Mouse (Mus musculus) CH12.LX (cell line): Measurements from ENCODE around the gene Riox1. TPM values are rescaled to one million over a fixed set of nuclear protein-coding genes. Genes with fewer than 3 reads are reported as not detected.

Experiments used
- DNase-seq: peaks from one replicate; pipeline ENCODE4 v3.0.0-alpha.2; 2013; ENCODE audit errors: extremely low read depth
- H3K27ac ChIP-seq: 2 replicates; pipeline ENCODE4 v1.5.1; 2012; ENCODE audit warnings: low read depth, mild to moderate bottlenecking, control low read depth, moderate library complexity; ENCODE audit not compliant: insufficient read depth
- H3K27me3 ChIP-seq: replicated peaks from 2 replicates; pipeline ENCODE3; 2012; ENCODE audit warnings: inconsistent platforms
- H3K36me3 ChIP-seq, 2 experiments: replicated peaks in 1 of 2; 2 replicates each; pipeline versions ENCODE3 to v1.6.1; 2012; ENCODE audit warnings: inconsistent platforms in 1 of 2, low read length in 1 of 2, mild to moderate bottlenecking in 1 of 2, mixed read lengths in 1 of 2, moderate library complexity in 1 of 2; ENCODE audit not compliant: control insufficient read depth in 1 of 2, insufficient read depth in 1 of 2
- H3K4me1 ChIP-seq, 2 experiments: 2 replicates each; pipeline ENCODE4 v1.6.1; 2012; ENCODE audit warnings: inconsistent platforms in 1 of 2, moderate library complexity in 1 of 2; ENCODE audit not compliant: insufficient read depth in 2 of 2, control insufficient read depth in 1 of 2
- H3K4me2 ChIP-seq: 2 replicates; pipeline ENCODE4 v1.6.1; 2012; ENCODE audit warnings: low read depth, mild to moderate bottlenecking, control low read depth; ENCODE audit not compliant: poor library complexity, insufficient read depth, severe bottlenecking
- H3K4me3 ChIP-seq, 3 experiments: fragments of 150-350 bp in 1 of 3; sonication (generic) in 1 of 3; replicated peaks in 1 of 3; 2 replicates each; pipeline versions ENCODE3 to v1.5.1; 2011 to 2012; ENCODE audit warnings: low read depth in 2 of 3, low read length in 2 of 3, mild to moderate bottlenecking in 2 of 3, moderate library complexity in 2 of 3, control low read depth in 1 of 3, improper control_type of control experiment in 1 of 3, inconsistent platforms in 1 of 3, mixed read lengths in 1 of 3; ENCODE audit not compliant: poor library complexity in 1 of 3
- H3K79me2 ChIP-seq: replicated peaks from 2 replicates; pipeline ENCODE4 v1.6.1; 2012; ENCODE audit warnings: mild to moderate bottlenecking, moderate library complexity; ENCODE audit not compliant: control insufficient read depth, poor library complexity, insufficient read depth, severe bottlenecking; ENCODE audit errors: extremely low read depth
- H3K9ac ChIP-seq: 2 replicates; pipeline ENCODE4 v1.6.1; 2012; ENCODE audit warnings: low read depth, mild to moderate bottlenecking, control low read depth, moderate library complexity; ENCODE audit not compliant: insufficient read depth
- H3K9me3 ChIP-seq: replicated peaks from 2 replicates; pipeline ENCODE3; 2012; ENCODE audit warnings: low read length, inconsistent platforms, mixed read lengths
- CHD1 ChIP-seq: IDR thresholded peaks from 2 replicates; pipeline ENCODE4 v1.6.1; 2012; ENCODE audit warnings: low read depth, low read length, improper control_type of control experiment, inconsistent platforms
- CHD2 ChIP-seq: IDR thresholded peaks from 2 replicates; pipeline ENCODE4 v1.6.1; 2011; ENCODE audit warnings: low read length, improper control_type of control experiment
- ELF1 ChIP-seq: IDR thresholded peaks from 2 replicates; pipeline ENCODE4 v1.6.1; 2014; ENCODE audit warnings: low read depth, mild to moderate bottlenecking, inconsistent platforms, low read length, improper control_type of control experiment
- EP300 ChIP-seq: IDR thresholded peaks from 2 replicates; pipeline ENCODE4 v1.6.1; 2011; ENCODE audit warnings: low read length, improper control_type of control experiment
- KAT2A ChIP-seq: IDR thresholded peaks from 2 replicates; pipeline ENCODE4 v1.6.1; 2012; ENCODE audit warnings: low read length, improper control_type of control experiment, inconsistent platforms; ENCODE audit not compliant: insufficient replicate concordance
- MAFK ChIP-seq: IDR thresholded peaks from 2 replicates; pipeline ENCODE4 v1.6.1; 2011; ENCODE audit warnings: low read length, improper control_type of control experiment; ENCODE audit not compliant: insufficient replicate concordance
- MEF2A ChIP-seq: IDR thresholded peaks from 2 replicates; pipeline ENCODE4 v1.6.1; 2014; ENCODE audit warnings: low read depth, mild to moderate bottlenecking, inconsistent platforms, low read length, improper control_type of control experiment, borderline replicate concordance
- MXI1 ChIP-seq: IDR thresholded peaks from 2 replicates; pipeline ENCODE4 v1.6.1; 2011; ENCODE audit warnings: mild to moderate bottlenecking, low read depth, low read length, improper control_type of control experiment
- NELFE ChIP-seq: IDR thresholded peaks from 2 replicates; pipeline ENCODE4 v1.6.1; 2011; ENCODE audit warnings: low read depth, low read length, improper control_type of control experiment
- NRF1 ChIP-seq: IDR thresholded peaks from 2 replicates; pipeline ENCODE4 v1.6.1; 2014; ENCODE audit warnings: low read depth, mild to moderate bottlenecking, inconsistent platforms, low read length, improper control_type of control experiment, moderate library complexity
- PAX5 ChIP-seq: IDR thresholded peaks from 2 replicates; pipeline ENCODE4 v1.6.1; 2012; ENCODE audit warnings: low read length, inconsistent platforms, mixed read lengths
- POLR2A ChIP-seq: IDR thresholded peaks from 2 replicates; pipeline ENCODE4 v1.6.1; 2011; ENCODE audit warnings: low read depth, mild to moderate bottlenecking, improper control_type of control experiment, low read length
- POLR2AphosphoS2 ChIP-seq: IDR thresholded peaks from 2 replicates; pipeline ENCODE4 v1.6.1; 2011; ENCODE audit warnings: low read depth, low read length, improper control_type of control experiment
- SIN3A ChIP-seq: IDR thresholded peaks from 2 replicates; pipeline ENCODE4 v1.6.1; 2012; ENCODE audit warnings: low read length, improper control_type of control experiment, inconsistent platforms
- TCF12 ChIP-seq: IDR thresholded peaks from 2 replicates; pipeline ENCODE4 v1.6.1; 2014; ENCODE audit warnings: low read depth, mild to moderate bottlenecking, inconsistent platforms, low read length, improper control_type of control experiment
- ZC3H11A ChIP-seq: IDR thresholded peaks from 2 replicates; pipeline ENCODE4 v1.6.1; 2012; ENCODE audit warnings: low read depth, mild to moderate bottlenecking, inconsistent platforms, low read length, improper control_type of control experiment
- ZNF384 ChIP-seq: IDR thresholded peaks from 2 replicates; pipeline ENCODE4 v1.6.1; 2012; ENCODE audit warnings: low read depth, low read length, improper control_type of control experiment, inconsistent platforms
- dilution Hi-C: fragments of 300-500 bp; cut with MboI; formaldehyde crosslinking; loops from 2 replicates; pipeline ENCODE4 v1.14.3; 2020; ENCODE audit warnings: low sequenced_read_pairs; ENCODE audit not compliant: extremely low pct_unique_long_range_greater_than_20kb, extremely low pct_ligation_motif_present
- in situ Hi-C: fragments of 300-500 bp; cut with MboI; formaldehyde crosslinking; loops from 3 replicates; pipeline ENCODE4 v1.14.3; 2019; ENCODE audit warnings: low sequenced_read_pairs, low pct_ligation_motif_present, low pct_unique_long_range_greater_than_20kb, mixed read lengths
- polyA plus RNA-seq: library from polyadenylated mRNA; unstranded; fragments of >175 nt; gene quantifications from 2 replicates; pipeline ENCODE4 v1.2.1, GENCODE M21; 2012; ENCODE audit warnings: low read depth; ENCODE audit not compliant: insufficient read length
- total RNA-seq, 2 experiments: library from RNA; depleted of rRNA; stranded (reverse); fragments of 300-350 nt in 1 of 2; fragments of >200 nt in 1 of 2; gene quantifications; 2 replicates each; pipeline ENCODE4 v1.2.3; 2012 to 2014

Riox1 gene
- total and polyA plus RNA-seq, 3 experiments: 29.5 to 34.3 (median 31.9) TPM

DNA sequence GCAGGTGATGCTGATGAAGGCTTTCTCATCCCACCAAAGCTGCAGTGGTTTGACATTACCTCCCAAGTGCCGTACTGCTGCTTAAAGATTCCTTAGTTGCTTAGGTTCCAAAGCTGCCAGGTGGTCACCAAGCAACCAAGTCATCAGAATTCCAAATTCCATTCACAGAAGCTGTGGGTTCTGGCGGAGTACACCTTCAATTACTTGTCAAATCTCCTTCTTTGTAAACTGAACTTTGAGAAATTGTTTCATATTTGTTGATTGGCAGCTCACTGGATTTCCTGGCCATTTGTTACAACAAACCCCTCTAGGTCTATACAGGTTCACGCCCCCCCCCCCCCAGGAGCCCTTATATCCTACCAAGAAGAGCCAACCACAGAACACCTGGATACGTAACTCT lies 34.3 kb downstream of the Riox1 start, which contains the start of gene Heatr4:
Gene Heatr4, minus strand, starts transcription at position 101 of the 400 bp plus-strand sequence.
- H3K9ac ChIP-seq: no peak within 1 kb of the TSS
- H3K9me3 ChIP-seq: peaks cover 5% of the 10 kb centered on the region
- no peaks in the 10 kb centered on the region for H3K79me2 ChIP-seq
- H3K4me1 ChIP-seq: peaks cover 5 to 16% of the 10 kb centered on the region in 2 experiments
- peaks cover 0 to under 1% of the 10 kb centered on the region in 2 experiments for H3K36me3 ChIP-seq
- TF ChIP-seq KAT2A (no peak), MXI1 (no peak), NRF1 (no peak), TCF12 (no peak), ZNF384 (no peak), POLR2A (no peak), POLR2AphosphoS2 (no peak), ELF1 (no peak), SIN3A (no peak), CHD2 (no peak), MAFK (no peak), ZC3H11A (no peak), CHD1 (no peak), EP300 (no peak), NELFE (no peak), PAX5 (no peak)
- H3K27ac ChIP-seq: no peak within 1 kb of the TSS
- DNase-seq: no peak
- in situ Hi-C loops (no loop called here), dilution Hi-C loops (no loop called here)
- H3K4me2 ChIP-seq: no peak within 1 kb of the TSS
- no peak within 1 kb of the TSS for H3K4me3 ChIP-seq
- no peaks in the 10 kb centered on the region for H3K27me3 ChIP-seq

DNA sequence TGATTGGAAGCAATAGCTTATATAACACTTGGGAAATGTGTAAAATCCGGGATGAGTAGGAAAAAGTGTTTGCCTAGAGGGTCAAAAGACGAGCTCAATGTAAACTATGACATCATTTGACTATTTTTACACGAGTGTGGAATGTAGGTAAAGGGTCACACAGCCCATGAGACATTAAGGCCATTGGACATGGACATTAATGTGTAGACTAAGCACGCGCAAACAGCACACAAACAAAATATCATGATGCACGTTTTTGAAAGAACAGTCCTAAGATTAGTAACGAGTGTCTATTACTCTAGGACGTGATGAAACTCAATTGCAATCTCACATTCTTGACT lies 36.8 kb downstream of the Riox1 start:
- Histone ChIP-seq H3K4me2 (peak overlapping the region; percentile 61), H3K27ac (peak overlapping the region; percentile 84), H3K9me3 (peaks cover 5% of the 10 kb centered on the region), H3K79me2 (no peaks in the 10 kb centered on the region), H3K9ac (peak overlapping the region; percentile 62), H3K27me3 (no peaks in the 10 kb centered on the region), H3K36me3 (peaks cover 10 to 11% of the 10 kb centered on the region in 2 experiments), H3K4me3 (peak overlapping the region; percentile 58 to 70 (median 67)), H3K4me1 (peaks cover 7 to 16% of the 10 kb centered on the region in 2 experiments)
- in situ Hi-C loops (no loop called here), dilution Hi-C loops (no loop called here)
- DNase-seq: no peak
- 0 out of 2 replicates have a peak, but pooled peaks have one; percentile 39 for TF ChIP-seq MEF2A
- TF ChIP-seq TCF12: no peak
